ENCODE assay signal across 8 mouse cellular contexts in the genomic region with DNA sequence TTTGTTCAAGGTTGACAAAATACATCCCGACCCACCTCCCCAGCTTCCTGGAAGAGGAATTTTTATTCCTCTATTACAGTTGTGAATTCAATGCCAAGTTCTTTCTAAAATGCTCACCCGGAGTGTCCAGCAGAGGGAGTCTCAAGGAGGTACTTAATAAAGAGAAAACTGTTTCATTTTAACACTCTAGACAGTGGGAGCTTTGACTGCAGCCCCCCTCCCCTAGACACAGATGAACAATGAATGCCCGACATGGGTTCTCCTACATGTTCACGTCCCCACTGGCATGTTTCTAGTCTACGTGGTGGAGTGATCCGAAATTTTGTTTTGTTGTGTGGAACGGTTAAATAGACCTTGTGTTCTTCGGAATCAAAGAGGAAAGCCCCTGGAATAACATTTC. TPM values are rescaled to one million over a fixed set of nuclear protein-coding genes. Genes with fewer than 3 reads are reported as not detected.
DNase-seq lines count a peak whose midpoint lies in the region; ATAC-seq and TF ChIP-seq lines count a peak whose summit lies in the region.

No protein-coding gene starts in this region.

- peak overlapping the region; percentile 74 to 88 for H3K4me3 ChIP-seq in MEL (ENCODE audit: control insufficient read depth in 1 of 2, insufficient read depth in 1 of 2, low read depth in 2 of 2, low read length in 2 of 2)
- H3K4me3 ChIP-seq in erythroblast, embryonic 14.5 days (replicated peaks): peak overlapping the region; percentile 89
- H3K4me3 ChIP-seq in heart, embryonic 16.5 days (ENCODE audit: low read length): peak overlapping the region; percentile 100
- peak overlapping the region; percentile 97 for H3K4me3 ChIP-seq in liver, embryonic 15.5 days (replicated peaks)
- peak overlapping the region; percentile 99 for H3K4me3 ChIP-seq in neural tube, embryonic 12.5 days

- H3K9me3 ChIP-seq in MEL (replicated peaks; ENCODE audit: insufficient read depth, low read length): no peaks in the 10 kb centered on the region
- no peaks in the 10 kb centered on the region for H3K9me3 ChIP-seq in erythroblast, embryonic 14.5 days (ENCODE audit: control insufficient read depth, low read length)
- no peaks in the 10 kb centered on the region for H3K9me3 ChIP-seq in heart, embryonic 16.5 days (replicated peaks; ENCODE audit: control insufficient read depth, low read length)
- H3K9me3 ChIP-seq in liver, embryonic 15.5 days (replicated peaks): no peaks in the 10 kb centered on the region
- H3K9me3 ChIP-seq in neural tube, embryonic 12.5 days: no peaks in the 10 kb centered on the region

- H3K27me3 ChIP-seq in MEL (ENCODE audit: control insufficient read depth in 1 of 2, insufficient read depth in 2 of 2, low read length in 2 of 2): peaks cover 6 to 10% of the 10 kb centered on the region in 2 experiments
- H3K27me3 ChIP-seq in erythroblast, embryonic 14.5 days (ENCODE audit: control insufficient read depth): peaks cover 18% of the 10 kb centered on the region
- no peaks in the 10 kb centered on the region for H3K27me3 ChIP-seq in heart, embryonic 16.5 days (ENCODE audit: control insufficient read depth, insufficient read depth, low read length)
- no peaks in the 10 kb centered on the region for H3K27me3 ChIP-seq in liver, embryonic 15.5 days
- no peaks in the 10 kb centered on the region; the same call in 1 of the 2 replicates for H3K27me3 ChIP-seq in neural tube, embryonic 12.5 days (replicated peaks)

- peaks cover 0 to 4% of the 10 kb centered on the region in 2 experiments; a peak in 1 of 4 replicates for H3K4me1 ChIP-seq in MEL (ENCODE audit: control insufficient read depth in 1 of 2, insufficient read depth in 2 of 2, low read length in 2 of 2)
- peaks cover 64% of the 10 kb centered on the region for H3K4me1 ChIP-seq in erythroblast, embryonic 14.5 days (ENCODE audit: control insufficient read depth)
- H3K4me1 ChIP-seq in heart, embryonic 16.5 days (ENCODE audit: control insufficient read depth, insufficient read depth, low read length): peaks cover 14% of the 10 kb centered on the region; the same call in 1 of the 2 replicates
- peaks cover 61% of the 10 kb centered on the region for H3K4me1 ChIP-seq in liver, embryonic 15.5 days (replicated peaks)
- H3K4me1 ChIP-seq in neural tube, embryonic 12.5 days: peaks cover 37% of the 10 kb centered on the region

- no peak for TF ChIP-seq POLR2A in MEL (IDR thresholded peaks at IDR 0.05; ENCODE audit: control insufficient read depth in 1 of 2, insufficient read depth in 1 of 2, low read depth in 1 of 2, low read length in 2 of 2, poor library complexity in 1 of 2)

- peak; percentile 81 for DNase-seq in MEL (ENCODE audit: low read depth, low spot score)
- peak; percentile 55 for DNase-seq in brain, embryonic 18.5 days (ENCODE audit: low read depth, low spot score)
- DNase-seq in kidney, postnatal 14 days: peak; percentile 78
- peak; percentile 51 for DNase-seq in thymus, postnatal 14 days

- peak overlapping the region; percentile 91 for H3K9ac ChIP-seq in MEL (ENCODE audit: control insufficient read depth, low read depth, low read length, poor library complexity, severe bottlenecking)
- peak overlapping the region; percentile 99; the same call in 1 of the 2 replicates for H3K9ac ChIP-seq in heart, embryonic 16.5 days (ENCODE audit: low read length)
- H3K9ac ChIP-seq in liver, embryonic 15.5 days: peak overlapping the region; percentile 100
- peak overlapping the region; percentile 100 for H3K9ac ChIP-seq in neural tube, embryonic 12.5 days

- no peaks in the 10 kb centered on the region for H3K36me3 ChIP-seq in MEL (ENCODE audit: control insufficient read depth in 1 of 2, insufficient read depth in 2 of 2, low read length in 2 of 2)
- peaks cover 60% of the 10 kb centered on the region for H3K36me3 ChIP-seq in erythroblast, embryonic 14.5 days (ENCODE audit: control insufficient read depth)
- H3K36me3 ChIP-seq in heart, embryonic 16.5 days (ENCODE audit: control insufficient read depth, insufficient read depth): no peaks in the 10 kb centered on the region
- peaks cover 34% of the 10 kb centered on the region for H3K36me3 ChIP-seq in liver, embryonic 15.5 days (replicated peaks)
- H3K36me3 ChIP-seq in neural tube, embryonic 12.5 days: peaks cover 6% of the 10 kb centered on the region; the same call in 1 of the 2 replicates

- TF ChIP-seq EP300 in MEL (IDR thresholded peaks at IDR 0.05; ENCODE audit: low read depth in 1 of 2, low read length in 2 of 2): no peak

- 10% methylated on average over 8 of the region's 8 CpGs for WGBS in heart, embryonic 16.5 days
- 7% methylated on average over 8 of the region's 8 CpGs for WGBS in liver, embryonic 15.5 days (ENCODE audit: insufficient replicate concordance)
- WGBS in neural tube, embryonic 12.5 days: 7% methylated on average over 8 of the region's 8 CpGs

- peak; percentile 11 to 76 (median 63); a peak in 4 of 6 replicates for TF ChIP-seq CTCF in MEL (IDR thresholded peaks at IDR 0.05 in 2 of 3, conservative IDR thresholded peaks at IDR 0.05 in 1 of 3; ENCODE audit: control insufficient read depth in 1 of 3, insufficient read depth in 1 of 3, low read depth in 2 of 3, low read length in 3 of 3, poor library complexity in 1 of 3, severe bottlenecking in 1 of 3)

- TF ChIP-seq RAD21 in MEL (IDR thresholded peaks at IDR 0.05; ENCODE audit: low read depth, low read length): peak; percentile 58

- H3K27ac ChIP-seq in MEL (ENCODE audit: control insufficient read depth, low read depth, low read length): peak overlapping the region; percentile 67
- no peak overlapping the region for H3K27ac ChIP-seq in heart, embryonic 16.5 days (ENCODE audit: low read length)
- H3K27ac ChIP-seq in liver, embryonic 15.5 days (replicated peaks): peak overlapping the region; percentile 99
- no peak overlapping the region for H3K27ac ChIP-seq in neural tube, embryonic 12.5 days

- peaks cover 11% of the 10 kb centered on the region for H3K79me2 ChIP-seq in MEL (ENCODE audit: control insufficient read depth, insufficient read depth, low read length, poor library complexity)

- ATAC-seq in heart, embryonic 16.5 days (replicated peaks; ENCODE audit: extremely low read depth, insufficient read depth, low FRiP score): no peak
- no peak for ATAC-seq in liver, embryonic 15.5 days (ENCODE audit: insufficient read depth)
- 0 out of 2 replicates have a peak, but pooled peaks have one; percentile 11 for ATAC-seq in neural tube, embryonic 12.5 days (ENCODE audit: low FRiP score, low read depth)

- peak overlapping the region; percentile 67 for H3K4me2 ChIP-seq in heart, embryonic 16.5 days (ENCODE audit: low read depth, low read length)
- peak overlapping the region; percentile 83 for H3K4me2 ChIP-seq in liver, embryonic 15.5 days
- H3K4me2 ChIP-seq in neural tube, embryonic 12.5 days (replicated peaks): peak overlapping the region; percentile 67

TF ChIP-seq in MEL, 35 proteins besides CTCF, POLR2A, EP300 and RAD21:
- no peak for TF ChIP-seq MAX (IDR thresholded peaks at IDR 0.05; ENCODE audit: low read length)
- peak; percentile 89 for TF ChIP-seq SMC3 (IDR thresholded peaks at IDR 0.05; ENCODE audit: low read depth, low read length)
- no peak for TF ChIP-seq CHD2 (IDR thresholded peaks at IDR 0.05; ENCODE audit: low read length)
- peak; percentile 65 for TF ChIP-seq ZC3H11A (IDR thresholded peaks at IDR 0.05; ENCODE audit: low read depth, low read length)
- TF ChIP-seq ETS1 (IDR thresholded peaks at IDR 0.05; ENCODE audit: low read depth, low read length): 0 out of 2 replicates have a peak, but pooled peaks have one; percentile 2
- TF ChIP-seq TBP (IDR thresholded peaks at IDR 0.05; ENCODE audit: low read depth, low read length): peak; percentile 46; the same call in 1 of the 2 replicates
TF ChIP-seq in MEL: peak in this region for 4.

RNA-seq across cellular contexts. Expression of a gene that starts 1.2 kb away (rescaled TPM):
- total RNA-seq in MEL (2012; rRNA removed): 0.54 and 0.65 TPM in 2 replicates
- 1 to 10 TPM in 1 of 2 experiments, not detected in 1; 2.7 TPM for polyA plus RNA-seq in MEL (2012; ENCODE audit: insufficient read depth in 1 of 2, insufficient read length in 2 of 2, low read depth in 1 of 2, low replicate concordance in 2 of 2, missing spikeins in 1 of 2)
- 0.18 and 0.19 TPM in 2 replicates for polyA plus RNA-seq in erythroblast, embryonic 14.5 days (2012)
- 1.6 and 1.9 TPM in 2 replicates for polyA plus RNA-seq in heart, embryonic 16.5 days (2015; fragmentation: Nextera tagmentation; extraction: Ambion mirVana)
- 9.0 and 10.4 TPM in 2 replicates for polyA plus RNA-seq in liver, embryonic 15.5 days (2015; fragmentation: Nextera tagmentation; extraction: Ambion mirVana)
- 2.0 and 2.3 TPM in 2 replicates for polyA plus RNA-seq in neural tube, embryonic 12.5 days (2016; fragmentation: Nextera tagmentation; extraction: Ambion mirVana)

RNA-seq across cellular contexts. Expression of a gene that starts 1.9 kb away (rescaled TPM):
- 3.9 and 4.3 TPM in 2 replicates for total RNA-seq in MEL (2012; rRNA removed)
- 10 to 100 TPM; 14.1 to 85.1 TPM for polyA plus RNA-seq in MEL (2012; ENCODE audit: insufficient read depth in 1 of 2, insufficient read length in 2 of 2, low read depth in 1 of 2, low replicate concordance in 2 of 2, missing spikeins in 1 of 2)
- polyA plus RNA-seq in erythroblast, embryonic 14.5 days (2012): 16.6 and 18.6 TPM in 2 replicates
- polyA plus RNA-seq in heart, embryonic 16.5 days (2015; fragmentation: Nextera tagmentation; extraction: Ambion mirVana): 9.4 and 11.2 TPM in 2 replicates
- 18.0 and 23.4 TPM in 2 replicates for polyA plus RNA-seq in liver, embryonic 15.5 days (2015; fragmentation: Nextera tagmentation; extraction: Ambion mirVana)
- polyA plus RNA-seq in neural tube, embryonic 12.5 days (2016; fragmentation: Nextera tagmentation; extraction: Ambion mirVana): 32.7 and 38.8 TPM in 2 replicates

Comparison
In these comparisons a context has a peak if more than half of its experiments do, and no peak if none do; other contexts are left out.
1. H3K27ac ChIP-seq: peak in MEL (single experiment) and liver, embryonic 15.5 days (single experiment); none in heart, embryonic 16.5 days (single experiment) and neural tube, embryonic 12.5 days (single experiment).
2. Peak in every context shown above with its lines, with median percentiles within 50 percentile points of each other: DNase-seq, H3K4me3 ChIP-seq, H3K9ac ChIP-seq and H3K4me2 ChIP-seq.